Mouse (Mus musculus) bone marrow macrophage, adult 2 months (primary cell): ENCODE measurements around the gene Slc27a2.

Experiments
- CTCF ChIP-seq: IDR thresholded peaks from 2 replicates; pipeline ENCODE4 v1.5.1; 2012; ENCODE audit warnings: low read depth, mild to moderate bottlenecking, low read length, moderate library complexity
- POLR2A ChIP-seq: IDR thresholded peaks from 2 replicates; pipeline ENCODE4 v1.6.1; 2012; ENCODE audit warnings: mild to moderate bottlenecking, low read depth, low read length, borderline replicate concordance

DNA sequence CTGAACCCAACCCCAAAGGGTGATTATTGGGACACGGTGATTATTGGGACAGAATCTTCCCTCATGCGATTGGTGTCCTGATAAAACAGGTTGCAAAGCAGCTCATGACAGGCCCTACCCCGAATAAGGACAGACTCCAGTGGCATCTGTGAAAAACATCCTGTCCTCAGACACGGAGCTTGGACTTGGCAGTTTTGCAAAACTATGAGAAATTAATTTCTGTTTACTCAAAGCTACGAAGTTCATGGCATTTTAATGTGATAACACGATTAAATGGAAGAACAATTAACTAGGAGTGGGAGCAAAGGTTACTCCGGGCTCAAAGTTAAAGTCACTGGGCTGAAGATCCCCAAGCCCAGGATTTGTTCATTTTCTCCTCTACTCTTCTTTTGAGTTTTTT, 2.5 kb upstream of the Slc27a2 start:
- TF ChIP-seq CTCF: no peak
- TF ChIP-seq POLR2A: no peak
